Mouse (Mus musculus): ENCODE results near the gene Trappc10.
A peak's percentile ranks its signal among the peaks of the same experiment; 100 is the strongest.
"Not testable (repeated sequence)": the region's sequence is repeated elsewhere in the genome, so short reads cannot be mapped to it uniquely, and the experiment has no call there.

Trappc10 gene

DNA sequence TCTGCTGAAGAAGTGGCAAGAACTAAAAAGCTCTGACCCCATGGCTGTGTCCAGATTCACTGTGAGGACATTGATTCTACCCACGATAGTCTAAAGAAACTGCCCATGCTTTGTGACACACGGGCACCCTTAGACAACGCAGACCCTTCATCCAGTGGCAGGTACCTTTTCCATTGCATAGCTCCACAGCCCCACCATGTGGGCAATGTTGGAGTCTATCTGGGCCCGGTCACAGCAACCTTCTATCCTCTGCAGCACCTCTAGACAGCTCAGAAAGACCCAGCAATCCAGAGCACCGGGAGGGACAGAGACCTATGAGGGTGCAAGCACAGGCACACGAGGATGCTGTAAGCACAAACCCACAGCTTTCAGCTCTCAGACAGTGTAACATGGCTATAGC, 33.1 kb downstream of the Trappc10 start:
- DNase-seq (ENCODE audit: extremely low read depth, low read depth), result no peak

DNA sequence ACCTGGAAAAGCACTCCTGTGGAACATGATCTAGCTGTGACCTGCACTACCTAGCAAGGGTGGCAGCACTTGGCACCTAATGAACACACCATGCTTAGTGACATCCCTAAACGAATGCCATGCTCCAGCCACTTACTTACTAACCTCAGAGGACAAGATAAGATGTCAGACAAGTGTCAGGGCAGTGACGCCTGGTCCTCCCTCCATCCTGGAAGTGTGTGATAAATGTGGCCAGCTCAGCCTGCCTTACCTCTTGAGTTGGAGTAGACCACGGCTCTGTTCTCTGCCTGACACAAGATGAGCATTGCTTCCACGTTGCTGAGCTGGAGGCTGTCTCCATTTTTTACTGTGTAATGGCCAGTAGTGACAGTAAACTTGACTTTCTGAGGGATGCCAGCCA, 43.3 kb downstream of the Trappc10 start:
- DNase-seq (ENCODE audit: extremely low read depth, low read depth), result no peak

DNA sequence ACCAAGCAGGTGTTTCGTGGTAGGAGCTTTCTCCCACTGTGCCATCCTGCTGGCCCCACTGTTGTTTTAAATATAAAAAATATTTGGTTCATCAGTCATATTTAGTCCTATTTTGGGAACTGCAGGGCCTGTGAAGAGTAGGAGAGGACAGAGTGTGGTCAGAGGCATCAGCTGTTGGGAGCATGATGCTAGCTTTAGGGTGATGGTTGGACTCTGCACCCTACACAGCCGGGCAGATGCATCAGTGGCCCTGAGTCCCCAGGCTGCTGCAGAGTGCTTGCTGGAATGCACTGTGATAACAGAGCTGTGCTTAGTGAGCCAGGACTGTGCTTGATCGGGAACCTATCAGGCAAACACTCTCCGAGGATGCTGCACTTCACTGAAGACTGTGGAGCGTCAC, 51.5 kb downstream of the Trappc10 start:
- DNase-seq (ENCODE audit: extremely low read depth, low read depth), result no peak

DNA sequence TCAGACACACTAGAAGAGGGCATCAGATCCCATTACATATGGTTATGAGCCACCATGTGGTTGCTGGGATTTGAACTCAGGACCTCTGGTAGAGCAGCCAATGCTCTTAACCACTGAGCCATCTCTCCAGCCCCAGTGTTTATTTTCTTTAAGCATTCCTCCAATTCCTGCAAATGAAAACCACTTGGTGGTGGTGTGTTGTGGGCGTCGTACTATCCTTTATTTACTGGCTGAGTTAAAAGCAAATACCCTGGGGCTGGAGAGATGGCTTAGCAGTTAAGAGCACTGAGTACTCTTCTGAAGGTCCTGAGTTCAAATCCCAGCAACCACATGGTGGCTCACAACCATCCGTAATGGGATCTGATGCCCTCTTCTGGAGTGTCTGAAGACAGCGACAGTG, 58.4 kb downstream of the Trappc10 start:
- DNase-seq (ENCODE audit: extremely low read depth, low read depth), result not testable (repeated sequence)

DNA sequence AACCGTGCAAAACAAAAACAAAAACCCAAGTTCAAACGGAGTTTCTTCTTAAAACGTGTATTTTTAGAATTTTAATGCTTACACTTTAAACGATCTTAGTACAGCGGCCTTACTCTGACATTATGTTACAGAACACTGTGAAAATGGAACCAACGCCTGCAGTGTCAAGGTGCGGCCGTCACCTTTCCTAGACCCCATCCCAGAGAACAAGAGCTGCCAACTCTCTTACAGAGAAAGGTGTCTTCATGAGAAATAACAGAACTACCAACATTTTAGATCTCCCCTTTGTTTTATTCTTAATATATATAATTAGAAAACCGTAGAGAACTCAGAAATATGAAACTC, 59.1 kb downstream of the Trappc10 start:
- DNase-seq (ENCODE audit: extremely low read depth, low read depth), result no peak

DNA sequence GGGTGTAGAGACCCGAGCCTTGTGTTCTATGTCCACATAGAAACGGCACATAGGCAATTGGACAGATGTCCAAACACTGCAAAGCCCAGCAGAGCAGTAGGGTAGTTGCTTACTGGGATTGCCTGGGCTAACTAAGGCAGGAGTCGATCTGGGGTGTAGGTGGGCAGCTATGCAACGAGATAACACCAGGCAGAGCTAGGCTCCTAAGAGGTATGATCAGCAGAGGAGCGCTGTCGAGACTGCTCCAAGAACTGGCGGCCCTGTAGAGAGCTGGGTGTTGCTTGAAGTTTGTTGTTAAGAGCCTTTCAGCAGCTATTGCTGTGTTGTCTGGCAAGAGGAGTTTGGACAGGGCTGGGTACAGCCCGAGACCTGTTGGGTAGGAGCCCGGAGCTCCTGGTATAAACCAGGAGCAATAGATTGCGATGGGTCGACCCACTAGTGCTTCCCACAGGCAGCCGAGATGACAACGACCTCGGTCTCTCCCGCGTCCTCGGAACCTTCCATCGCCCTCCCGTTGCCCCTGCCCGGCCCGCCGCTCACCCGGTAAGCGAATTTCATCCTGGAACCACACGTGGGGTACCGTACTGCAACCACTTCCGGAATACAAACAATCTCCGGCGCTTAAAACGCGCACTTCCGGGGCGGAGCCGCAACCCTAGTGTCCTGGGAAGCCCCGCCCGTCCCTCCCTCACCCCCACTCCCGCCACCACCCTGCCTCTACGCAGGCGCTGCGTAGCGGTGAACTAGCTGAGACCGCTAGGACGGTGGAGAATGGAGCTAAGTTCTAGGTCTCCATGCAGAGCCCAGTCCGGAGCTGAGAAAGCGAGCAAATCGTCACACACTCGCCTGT, 59.7 kb downstream of the Trappc10 start, which contains the start of gene Pwp2:
TSS of gene Pwp2 (minus strand) at position 619 of the 850 bp plus-strand sequence.
- peak; percentile 83 for DNase-seq (ENCODE audit: extremely low read depth, low read depth)

DNA sequence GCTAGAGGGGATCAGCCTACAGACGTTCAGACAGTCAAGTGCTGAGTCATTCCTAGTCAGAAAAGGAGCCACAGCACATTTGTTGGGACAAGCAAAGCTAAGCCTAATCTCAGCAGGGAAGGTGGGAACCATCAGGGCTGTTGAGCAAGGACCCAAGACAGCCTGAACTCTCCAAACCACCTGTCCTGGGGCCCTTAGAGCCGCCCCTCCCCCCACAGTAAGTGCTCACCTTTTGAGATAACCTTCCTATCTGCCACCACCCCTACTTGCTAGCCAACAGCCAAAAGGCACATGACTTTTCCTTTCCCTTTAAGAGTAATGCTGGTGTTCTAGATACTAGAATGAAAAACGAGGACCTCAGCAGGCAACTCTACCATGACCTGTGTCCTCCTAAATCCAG, 60.9 kb downstream of the Trappc10 start:
- no peak for DNase-seq (ENCODE audit: extremely low read depth, low read depth)

DNA sequence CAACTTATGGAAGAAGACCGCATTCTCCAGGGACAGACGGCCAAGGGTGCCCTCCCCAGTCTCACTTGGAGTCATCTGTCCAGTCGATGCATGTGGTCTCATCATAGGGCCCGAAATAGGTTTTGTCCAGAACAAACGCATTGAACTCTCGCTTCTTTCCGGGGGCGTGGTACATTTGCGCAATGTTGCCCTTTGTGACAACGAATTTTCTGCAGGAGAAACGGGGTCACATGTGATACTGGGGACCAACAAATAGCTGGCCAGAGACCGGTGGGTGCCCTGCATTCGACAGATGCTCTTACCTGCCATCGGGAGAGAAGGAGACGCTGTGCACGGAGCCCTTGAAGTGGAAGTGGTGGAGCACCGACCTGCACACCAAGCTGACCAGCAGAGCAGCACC, 62.1 kb downstream of the Trappc10 start:
- DNase-seq (ENCODE audit: extremely low read depth, low read depth), result no peak

DNA sequence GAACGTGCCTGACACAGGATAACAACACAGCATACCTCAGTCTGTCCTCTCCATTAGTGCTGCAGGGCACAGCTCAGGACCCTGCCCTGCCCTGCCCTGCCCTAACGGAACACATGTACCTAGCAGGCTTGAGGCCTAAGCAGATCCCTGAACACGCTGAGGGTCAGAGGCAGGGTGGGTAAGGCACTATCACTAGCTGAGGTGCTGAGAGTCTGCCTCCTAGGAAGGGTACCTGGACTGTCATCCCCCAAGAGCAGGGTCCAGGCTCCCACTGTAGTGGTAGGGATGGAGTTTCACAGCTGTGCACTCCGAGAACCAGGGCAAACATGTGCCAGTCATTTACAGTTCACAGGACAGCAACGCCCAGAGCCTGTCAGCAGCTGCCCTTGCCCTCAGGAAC, 70.0 kb downstream of the Trappc10 start:
- DNase-seq (ENCODE audit: extremely low read depth, low read depth), result no peak

DNA sequence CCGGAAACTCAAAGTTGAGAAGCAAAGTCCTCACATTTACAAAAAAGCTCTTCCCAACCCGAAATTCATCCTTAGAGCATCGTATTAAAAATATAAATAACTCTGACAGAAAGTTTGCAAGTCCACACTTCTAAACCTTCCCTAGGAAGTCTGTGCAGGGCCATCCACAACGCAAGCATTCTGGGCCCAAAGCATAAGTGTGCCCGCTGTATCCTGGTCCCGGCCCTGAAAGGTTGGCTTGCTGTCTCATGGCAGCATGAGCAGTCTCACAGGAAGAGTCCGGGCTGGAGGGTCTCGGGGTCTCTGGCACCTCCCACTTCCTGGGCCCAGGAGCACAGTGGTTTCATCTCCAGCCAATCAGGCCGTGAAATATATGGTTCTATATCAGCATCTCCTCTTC, 72.9 kb downstream of the Trappc10 start:
- DNase-seq (ENCODE audit: extremely low read depth, low read depth), result no peak

DNA sequence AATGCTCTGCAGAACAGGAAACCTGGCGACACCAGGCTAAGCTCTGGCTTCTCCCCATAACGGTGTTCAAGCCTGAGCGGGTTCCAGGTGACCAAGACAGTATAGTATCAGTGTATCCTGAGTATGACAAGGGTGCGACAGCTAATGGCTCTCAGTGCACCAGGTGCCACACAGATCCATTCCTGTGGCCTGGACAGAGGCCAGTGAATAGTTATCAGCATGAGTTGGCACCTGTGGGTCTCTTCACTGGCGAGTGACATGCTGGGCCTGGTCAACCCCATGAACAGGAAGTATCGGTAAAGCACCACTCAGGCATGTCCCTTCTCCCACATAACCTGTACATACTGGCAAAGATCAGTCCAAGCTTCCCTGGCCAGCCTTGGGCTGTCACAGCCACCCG, 73.4 kb downstream of the Trappc10 start:
- no peak for DNase-seq (ENCODE audit: extremely low read depth, low read depth)

DNA sequence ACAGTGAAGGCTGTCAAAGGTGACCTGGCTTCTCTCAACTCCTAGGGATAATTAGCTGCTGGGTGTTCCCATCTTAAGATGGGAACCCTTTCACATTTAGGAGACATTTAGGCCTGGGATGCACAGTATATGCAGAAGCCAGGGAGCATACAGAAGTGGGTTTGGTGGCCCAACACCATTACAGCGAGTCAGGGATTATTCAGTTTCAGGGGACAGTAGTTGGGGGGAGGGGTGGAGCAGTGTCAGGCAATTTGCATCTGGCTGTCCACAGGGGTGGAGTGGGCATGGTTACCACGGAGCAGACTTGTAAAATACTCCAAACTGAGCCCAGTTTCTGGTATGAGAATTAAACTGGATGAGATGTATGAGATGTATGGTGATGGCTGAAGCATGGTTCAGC, 74.0 kb downstream of the Trappc10 start:
- no peak for DNase-seq (ENCODE audit: extremely low read depth, low read depth)

DNA sequence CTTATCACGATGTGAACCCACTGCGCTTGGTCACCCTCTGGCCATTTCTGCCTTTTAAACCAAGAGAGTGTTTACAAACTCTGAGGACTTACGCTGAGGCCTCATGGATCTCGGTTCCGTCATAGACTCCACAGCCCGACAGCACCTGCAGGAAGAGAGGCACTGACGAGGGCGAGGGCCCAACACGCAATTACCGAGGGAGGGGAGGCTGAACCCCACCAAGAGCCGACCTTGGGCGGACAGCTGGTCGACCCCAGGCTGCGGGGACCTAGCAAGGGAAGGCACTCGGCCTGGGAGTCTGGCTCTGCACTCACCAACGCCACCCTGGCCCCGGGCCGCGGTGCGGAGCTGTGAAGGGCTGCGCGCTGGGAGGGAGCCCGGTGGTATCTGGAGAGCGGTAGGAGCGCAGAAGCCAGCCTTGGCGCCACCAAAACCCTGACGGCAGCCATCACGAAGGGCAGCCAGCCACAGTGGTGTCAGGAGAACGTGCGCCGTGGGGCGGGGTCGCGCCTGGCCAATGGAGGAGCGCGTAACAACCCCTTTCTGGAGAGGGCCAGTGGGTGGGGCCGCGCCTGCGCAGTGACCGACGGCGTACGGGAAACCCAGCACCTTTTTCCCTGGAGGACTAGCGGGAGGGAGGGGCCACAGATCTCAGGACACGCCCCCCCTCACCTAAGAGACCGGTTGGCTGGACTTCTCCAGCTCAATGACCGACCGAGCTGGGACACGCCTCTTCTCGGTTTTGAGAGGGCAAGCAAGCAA, 75.0 kb downstream of the Trappc10 start, which contains the start of gene D10Jhu81e:
TSS of gene D10Jhu81e (minus strand) at position 502 of the 762 bp plus-strand sequence.
- peak; percentile 83 for DNase-seq (ENCODE audit: extremely low read depth, low read depth)

DNA sequence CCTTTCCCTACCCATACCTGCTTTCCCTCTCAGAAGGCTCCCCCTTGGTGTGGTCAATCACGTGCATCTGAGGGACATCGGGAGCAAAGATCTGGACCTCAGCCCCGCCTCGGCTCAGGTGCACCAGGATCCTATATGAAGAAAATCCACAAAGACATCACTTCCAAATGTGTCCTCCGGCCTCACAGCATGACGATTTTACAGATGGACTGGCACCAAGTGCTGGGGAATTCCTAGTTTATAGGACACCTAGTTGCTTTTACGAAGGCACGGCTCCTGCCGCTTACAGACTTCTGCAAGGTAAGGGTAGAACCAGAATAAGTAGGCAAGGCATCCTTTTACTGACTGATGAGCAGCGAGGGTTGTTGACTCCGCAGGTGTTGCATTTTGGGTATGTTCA, 75.6 kb downstream of the Trappc10 start:
- no peak for DNase-seq (ENCODE audit: extremely low read depth, low read depth)

DNA sequence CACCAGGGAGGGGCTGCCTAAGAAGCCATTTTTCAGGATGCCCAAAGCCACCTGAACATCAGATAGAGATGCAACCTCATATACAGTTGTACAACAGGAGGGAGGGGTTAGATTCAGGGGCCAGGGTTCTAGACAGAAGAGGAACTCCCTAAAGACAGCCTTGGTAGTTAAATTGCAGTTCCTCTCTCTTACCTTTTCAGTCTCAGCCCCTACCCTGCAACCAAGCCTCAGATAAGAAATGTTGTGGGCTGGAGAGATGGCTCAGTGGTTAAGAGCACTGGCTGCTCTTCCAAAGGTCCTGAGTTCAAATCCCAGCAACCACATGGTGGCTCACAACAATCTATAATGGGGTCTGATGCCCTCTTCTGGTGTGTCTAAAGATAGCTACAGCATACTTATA, 76.7 kb downstream of the Trappc10 start:
- no peak for DNase-seq (ENCODE audit: extremely low read depth, low read depth)

DNA sequence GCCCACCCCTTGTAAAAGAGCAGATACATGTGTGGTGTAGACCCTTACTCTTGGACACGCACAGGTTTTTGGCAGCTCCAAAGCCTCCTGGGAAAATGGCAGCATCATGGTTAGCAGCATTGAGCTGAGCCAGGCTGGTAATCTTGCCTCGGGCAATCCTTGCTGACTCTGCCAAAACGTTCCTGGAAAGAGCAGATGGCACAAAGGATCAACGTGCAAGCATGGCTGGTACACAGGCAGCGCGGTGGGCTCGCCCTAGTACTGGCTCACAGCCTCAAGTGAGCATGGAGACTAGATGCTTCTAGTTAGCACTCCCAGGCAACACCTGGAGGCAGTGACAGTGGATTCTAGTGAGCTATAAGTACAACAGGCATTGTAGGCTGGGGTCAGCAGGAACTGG, 77.1 kb downstream of the Trappc10 start:
- DNase-seq (ENCODE audit: extremely low read depth, low read depth), result no peak

DNA sequence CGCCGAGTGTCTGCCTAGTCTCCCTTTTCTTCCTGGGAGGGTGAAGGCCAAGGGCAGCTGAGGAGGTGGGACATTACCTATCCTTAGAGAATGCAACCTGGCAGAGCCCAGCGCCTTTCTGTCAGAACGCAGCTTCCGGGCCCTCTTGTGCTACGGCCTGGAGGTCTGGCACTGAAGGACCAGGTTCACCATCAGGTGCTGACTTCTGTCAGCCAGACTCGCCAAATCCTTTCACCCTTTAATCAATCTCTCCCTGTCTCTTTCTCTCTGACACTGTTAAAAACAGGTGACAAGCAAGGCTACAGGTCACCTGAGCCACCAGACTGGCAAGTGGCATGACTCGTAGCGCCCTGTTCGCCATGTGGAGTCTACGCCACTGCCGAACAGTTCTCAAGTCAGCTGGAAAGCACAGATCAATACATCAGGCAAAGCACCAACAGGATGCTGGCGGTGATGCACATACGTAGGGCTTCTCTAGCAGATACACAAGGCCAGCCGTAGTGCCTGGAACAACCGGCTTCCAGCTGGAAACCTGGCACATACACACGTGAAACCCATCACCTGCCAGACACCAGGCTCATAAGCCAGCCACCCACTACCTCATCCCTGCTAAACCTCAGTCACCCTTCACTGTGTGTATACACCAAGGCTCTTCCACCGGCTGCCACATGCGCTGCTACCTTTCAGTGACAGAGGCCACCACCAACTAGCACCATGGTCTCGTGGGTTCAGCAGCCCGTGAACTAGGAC, 79.0 kb downstream of the Trappc10 start:
- no peak for DNase-seq (ENCODE audit: extremely low read depth, low read depth)

DNA sequence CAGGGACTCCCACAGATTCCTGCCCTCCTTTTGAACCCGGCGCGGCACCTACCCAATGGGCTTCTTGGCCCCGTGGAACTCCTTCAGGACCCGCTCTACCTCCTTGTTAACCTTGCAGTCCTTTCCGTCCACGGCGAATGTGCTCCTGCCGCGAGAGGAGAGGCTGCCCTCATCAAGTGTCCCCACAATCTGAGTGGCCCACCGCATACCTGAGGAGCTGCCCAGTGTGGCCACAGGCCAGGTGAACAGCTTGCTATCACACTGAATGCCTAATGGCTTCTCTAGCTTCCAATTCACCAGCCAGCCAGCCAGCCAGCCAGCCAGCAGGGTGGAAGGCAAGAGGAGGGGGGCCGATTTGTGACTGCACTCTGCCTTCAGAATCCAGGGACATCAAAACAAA, 79.7 kb downstream of the Trappc10 start:
- no peak for DNase-seq (ENCODE audit: extremely low read depth, low read depth)

DNA sequence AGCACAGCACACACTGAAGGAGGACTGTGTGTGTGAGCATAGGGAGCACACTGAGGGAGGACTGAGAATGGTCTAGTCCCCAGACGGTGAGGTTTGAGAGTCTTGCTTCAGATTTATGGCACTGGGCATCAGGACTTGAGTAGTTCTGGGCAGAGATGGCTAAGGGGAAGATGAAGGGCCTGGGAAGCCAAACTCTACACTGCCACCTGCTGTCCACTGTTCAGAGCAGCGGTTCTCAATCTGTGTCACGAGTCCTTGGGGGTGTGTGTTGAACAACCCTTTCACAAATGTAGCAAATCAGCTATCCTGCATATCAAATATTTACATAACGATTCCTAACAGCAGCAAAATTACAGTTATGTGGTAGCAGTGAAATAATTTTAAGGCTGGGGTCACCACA, 80.5 kb downstream of the Trappc10 start:
- DNase-seq (ENCODE audit: extremely low read depth, low read depth), result no peak

DNA sequence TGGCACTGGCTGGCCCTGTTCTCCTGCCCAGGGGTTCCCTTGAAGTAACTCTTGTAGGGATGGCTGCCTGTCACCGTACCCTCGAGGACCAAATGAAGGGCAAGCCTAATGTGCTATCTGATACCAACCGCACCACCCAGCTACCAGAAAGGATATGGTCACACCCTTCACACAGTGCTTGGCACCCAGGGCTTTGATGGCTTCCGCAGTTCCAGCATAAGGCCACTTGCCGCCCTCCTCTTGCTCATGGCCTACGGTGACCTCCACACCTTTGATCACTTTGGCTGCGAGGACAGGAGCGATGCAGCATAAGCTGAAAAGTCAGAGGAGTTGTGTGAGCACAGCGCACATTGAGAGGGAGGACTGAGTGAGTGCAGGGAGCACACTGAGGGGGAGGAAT, 81.2 kb downstream of the Trappc10 start:
- no peak for DNase-seq (ENCODE audit: extremely low read depth, low read depth)

DNA sequence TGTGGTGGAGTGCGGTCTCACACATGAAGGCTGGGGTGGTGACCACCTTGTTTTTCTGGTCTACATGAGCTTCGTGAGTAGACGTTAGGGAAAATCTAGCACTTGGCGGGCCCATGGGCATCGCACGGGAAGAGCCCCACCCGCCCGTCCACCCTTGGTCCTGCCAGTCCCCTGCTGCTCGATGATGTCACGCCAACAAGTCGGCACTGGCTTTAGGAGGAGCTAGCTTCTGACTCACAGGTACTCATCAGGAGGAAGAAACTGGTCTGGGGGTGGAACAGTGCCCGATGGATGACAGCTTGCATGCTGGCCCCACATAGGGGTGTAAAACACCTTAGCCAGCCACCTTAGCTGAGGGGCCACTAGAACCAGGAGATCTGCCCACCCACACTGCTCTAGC, 81.8 kb downstream of the Trappc10 start:
- DNase-seq (ENCODE audit: extremely low read depth, low read depth), result no peak

DNA sequence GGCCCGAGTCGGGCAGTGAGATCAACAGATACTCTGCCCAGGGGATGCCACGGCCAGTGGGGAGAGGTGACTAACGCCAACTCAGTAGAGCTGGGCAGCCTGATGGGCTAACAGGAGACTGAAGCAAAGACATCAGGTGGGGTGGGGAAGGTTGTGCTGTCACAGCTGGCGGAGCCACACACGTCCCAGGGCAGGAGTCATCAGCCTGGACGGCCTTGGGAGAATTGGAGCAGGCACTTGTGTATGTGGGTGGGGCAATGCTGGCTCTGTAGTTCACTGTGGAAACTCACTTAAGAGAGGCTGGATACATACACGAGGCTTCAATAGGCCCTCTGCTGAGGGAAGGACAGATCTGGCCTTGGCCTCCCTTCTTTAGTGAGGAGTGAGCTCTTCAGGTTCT, 83.3 kb downstream of the Trappc10 start:
- no peak for DNase-seq (ENCODE audit: extremely low read depth, low read depth)

Measured in MEL-GATA-1-ER (cell line).